Mouse (Mus musculus) ZHBTc4 (cell line): ENCODE results near the gene Grn.
"Not testable (repeated sequence)": the region's sequence is repeated elsewhere in the genome, so short reads cannot be mapped to it uniquely, and the experiment has no call there.

Experiments used
- DNase-seq: peaks from one replicate; pipeline ENCODE4 v3.0.0-alpha.2; 2011; ENCODE audit warnings: low read depth, low spot score

Gene Grn

DNA sequence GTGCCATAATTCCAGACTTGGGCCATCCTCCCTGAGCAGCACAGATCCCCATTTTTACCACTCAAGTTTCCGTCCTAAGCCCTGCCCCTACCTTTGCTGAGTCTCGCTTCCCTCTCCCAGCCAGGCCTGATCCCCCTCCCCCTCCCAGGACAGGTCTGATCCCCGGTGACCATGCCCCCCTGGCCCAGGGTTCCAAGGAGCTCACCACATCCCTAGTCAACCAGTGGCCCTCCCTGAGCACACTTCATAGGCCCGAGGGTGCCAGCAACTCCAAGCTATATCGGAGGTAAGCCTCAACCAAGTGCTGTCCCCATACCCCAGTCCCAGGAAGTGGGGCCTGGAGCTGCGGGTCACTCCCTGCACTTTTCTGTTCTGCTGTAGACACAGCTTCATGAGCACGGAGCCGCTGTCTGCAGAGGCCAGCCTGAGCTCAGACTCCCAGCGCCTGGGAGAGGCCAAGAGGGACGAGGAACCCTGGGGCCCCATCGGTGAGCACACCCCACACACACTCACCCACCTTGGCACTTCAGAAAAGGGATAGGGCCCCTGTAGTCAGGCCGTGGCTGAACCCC is 29.5 kb upstream of the Grn start:
- no peak for DNase-seq

DNA sequence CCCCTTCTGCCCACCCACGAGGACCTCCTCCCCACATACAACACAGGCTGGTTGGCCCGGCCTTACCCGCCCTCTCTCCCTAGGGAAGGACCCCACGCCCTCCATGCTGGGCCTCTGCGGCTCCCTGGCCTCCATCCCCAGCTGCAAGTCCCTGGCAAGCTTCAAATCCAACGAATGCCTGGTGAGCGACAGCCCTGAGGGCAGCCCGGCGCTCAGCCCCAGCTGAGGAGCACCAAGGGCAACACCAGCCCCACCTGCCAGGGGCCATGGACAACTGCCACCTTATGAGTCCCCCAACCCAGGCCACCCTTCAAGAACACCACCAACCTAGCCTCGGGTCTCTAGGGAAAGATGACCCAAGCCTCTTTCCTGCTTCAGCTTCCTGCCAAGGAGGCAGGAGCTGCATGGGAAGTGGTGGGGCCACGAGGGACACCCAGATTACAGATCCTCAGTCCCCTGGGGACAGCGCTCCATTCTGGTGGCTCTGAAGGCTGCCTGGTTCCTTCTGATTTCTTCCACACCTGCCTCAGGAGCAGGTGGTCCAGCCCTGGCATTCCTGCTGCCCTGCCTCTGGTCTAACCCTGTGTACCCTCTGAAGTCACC is 28.1 kb upstream of the Grn start:
- no peak for DNase-seq

DNA sequence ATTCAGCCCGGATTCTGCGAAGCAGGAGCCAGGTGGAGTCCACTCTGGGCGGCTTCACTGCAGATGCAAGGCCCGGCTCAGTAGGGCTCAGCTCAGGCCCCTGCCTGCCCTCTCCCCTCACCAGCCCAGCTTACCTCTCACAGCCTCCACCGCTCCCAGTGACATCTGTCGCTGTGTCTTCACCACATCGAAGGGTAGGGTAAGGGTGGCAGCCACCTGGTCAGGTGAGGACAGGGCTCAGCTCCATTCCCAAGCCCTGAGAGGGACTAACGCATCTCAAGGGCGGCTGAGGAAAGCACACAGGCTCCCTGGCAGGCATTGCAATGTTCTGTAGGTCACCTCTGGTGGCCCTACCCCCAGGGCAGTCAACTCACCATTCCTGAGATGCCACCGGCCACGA is 26.5 kb upstream of the Grn start:
- DNase-seq = no peak

DNA sequence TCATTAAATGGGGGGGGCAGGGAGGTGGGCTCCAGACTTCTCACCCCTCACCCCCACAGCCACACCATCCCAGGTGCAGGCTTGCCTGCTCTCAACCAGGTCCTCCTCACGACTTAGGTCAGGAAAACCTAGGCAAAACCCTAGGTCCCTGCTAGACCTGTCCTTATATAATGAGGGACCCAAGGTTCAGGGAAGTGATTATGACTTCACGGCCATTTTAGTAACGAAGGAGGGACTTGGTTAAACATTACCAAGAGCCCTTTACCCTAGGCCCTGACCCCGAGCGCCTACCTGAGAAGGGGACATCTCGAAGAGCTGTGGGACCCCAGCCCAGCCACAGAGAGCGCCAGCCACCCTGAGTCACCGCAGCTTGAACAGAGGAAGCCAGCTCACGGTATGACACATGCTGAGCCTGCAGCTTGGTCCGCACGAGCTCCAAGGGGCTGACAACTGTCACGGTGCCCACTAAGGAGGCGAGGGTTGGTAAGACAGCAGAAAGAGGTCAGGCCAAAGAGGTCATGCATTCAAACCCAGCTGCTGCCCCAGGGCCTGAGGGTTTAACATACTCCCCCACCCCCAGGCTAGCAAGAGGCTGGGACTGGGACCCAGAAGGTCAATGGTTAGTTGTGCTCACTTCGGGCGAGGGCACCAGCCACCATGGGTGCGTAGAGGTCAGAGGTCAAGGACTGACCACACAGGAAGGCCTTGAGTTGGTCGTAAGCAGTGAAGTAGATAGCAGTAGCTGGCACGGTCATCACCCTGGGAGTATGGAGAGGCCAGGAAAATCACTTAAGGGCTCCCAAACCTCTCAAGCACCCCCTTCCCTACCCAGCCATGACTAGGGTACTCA is 25.7 kb upstream of the Grn start:
- no peak for DNase-seq

DNA sequence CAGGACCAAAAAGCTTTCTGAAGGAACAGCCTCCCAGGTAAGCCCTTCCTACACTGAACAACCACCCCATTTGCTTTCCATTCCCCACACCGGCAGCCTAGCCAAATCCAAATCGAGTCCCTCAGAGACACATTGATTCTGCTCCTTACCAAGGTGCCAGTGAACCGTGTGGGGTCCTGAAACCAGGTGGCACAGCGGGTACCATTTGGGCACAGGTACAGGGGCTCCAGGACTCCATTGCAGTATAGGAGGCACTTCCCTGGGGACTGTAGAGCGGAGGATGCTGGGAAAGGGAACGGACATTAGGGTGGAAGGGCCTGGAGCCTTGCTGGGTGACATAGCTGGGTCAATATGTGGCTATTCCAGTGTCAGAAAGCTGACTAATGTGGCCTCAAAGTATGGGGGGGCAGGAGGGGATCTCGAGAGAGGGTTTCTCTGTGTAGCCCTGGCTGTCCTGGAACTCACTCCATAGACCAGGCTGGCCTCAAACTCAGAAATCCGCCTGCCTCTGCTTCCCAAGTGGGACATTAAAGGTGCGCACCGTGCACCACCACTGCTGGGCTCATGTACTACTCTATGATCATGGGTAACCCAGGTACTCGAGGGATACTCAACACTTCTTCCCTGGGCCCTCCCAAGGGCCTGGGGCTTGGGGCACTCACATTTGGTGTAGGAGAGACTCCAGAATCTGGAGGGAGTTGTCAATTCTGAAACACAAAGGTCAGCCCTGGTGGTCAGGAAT is 24.4 kb upstream of the Grn start:
- DNase-seq = no peak

DNA sequence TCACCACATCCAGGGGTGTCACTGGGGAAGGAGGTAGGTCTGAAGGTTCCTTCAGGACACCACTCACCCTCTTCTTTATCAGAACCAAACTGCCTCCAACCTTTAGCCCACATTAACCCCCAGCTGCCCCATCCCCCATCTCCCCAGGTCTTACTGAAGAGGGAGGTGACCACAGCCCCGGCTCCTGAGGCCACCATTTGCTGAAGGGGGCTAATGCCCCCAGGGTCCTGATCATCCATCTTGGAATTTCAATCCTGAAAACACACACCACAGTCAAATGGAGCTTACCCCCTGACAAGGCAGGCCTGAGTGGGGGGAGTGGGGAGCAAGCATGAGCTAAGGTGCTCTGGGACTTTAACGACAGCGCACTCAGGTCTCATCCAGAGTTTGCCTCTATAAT is 23.7 kb upstream of the Grn start:
- no peak for DNase-seq

DNA sequence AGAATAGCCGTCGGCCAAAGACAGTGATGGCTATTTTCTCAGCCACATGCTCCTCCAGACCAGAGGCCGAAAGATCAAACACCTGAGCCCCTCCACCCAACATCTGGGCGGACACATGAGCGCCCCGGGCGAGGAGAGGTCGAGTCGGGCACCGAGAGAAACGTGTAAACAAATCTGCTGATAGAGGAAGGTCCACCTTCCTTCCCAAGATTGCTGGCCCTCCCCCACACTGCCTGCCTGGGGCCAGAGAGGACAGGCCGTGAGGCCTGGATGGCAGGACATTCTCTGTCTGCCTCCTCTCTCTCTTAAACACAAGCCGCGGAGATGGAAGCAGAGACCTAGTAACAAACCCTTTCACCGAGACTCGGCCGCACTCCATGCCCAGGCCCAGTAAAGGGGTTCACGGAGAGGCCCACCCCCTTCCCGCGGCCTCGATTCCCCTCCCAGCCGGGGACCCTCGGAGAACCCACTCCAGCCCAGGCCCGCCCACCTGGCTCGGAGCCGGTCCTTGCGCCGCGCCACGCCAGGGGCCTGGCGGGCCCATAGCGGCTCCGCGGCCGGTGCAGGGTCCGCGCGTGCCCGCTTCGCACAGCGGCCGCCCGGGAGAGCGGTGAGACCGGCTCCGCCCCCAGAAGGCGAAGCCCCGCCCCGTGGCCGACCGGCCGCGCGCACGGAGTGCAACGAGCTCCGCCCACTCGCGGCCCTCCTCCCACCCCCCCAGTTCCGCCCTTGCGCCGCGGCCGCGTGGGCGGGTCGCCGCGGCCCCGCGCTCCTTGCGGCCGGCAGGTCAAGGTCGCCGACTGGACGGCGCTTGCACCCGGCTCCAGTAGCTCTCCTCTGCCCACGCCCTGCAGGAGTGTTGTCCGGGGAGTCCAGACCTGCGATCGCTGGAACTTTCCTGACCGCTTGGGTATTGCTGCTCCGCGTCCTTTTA is 22.9 kb upstream of the Grn start:
- DNase-seq = peak; percentile 94

DNA sequence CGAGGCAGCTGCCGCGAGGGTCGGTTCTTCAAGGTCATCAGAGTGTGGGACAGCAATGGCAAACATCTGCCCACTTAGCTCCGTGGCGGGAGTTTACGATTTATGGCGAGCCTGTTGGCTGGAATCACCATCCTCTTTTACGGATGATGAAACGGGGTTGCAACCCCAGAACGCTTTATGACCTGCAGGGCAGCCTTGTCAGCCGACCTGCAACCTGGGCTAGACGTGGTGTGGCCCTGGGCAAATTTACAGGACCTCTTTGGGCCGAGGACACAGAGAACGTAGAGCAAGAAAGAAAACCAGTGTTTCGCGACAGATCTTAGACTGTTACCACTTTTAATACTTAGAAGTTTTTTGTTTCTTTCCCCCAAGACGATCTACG is 22.3 kb upstream of the Grn start, which contains the start of gene Slc25a39:
Slc25a39 (minus strand) TSS at position 113 of the 382 bp plus-strand sequence.
- no peak for DNase-seq

DNA sequence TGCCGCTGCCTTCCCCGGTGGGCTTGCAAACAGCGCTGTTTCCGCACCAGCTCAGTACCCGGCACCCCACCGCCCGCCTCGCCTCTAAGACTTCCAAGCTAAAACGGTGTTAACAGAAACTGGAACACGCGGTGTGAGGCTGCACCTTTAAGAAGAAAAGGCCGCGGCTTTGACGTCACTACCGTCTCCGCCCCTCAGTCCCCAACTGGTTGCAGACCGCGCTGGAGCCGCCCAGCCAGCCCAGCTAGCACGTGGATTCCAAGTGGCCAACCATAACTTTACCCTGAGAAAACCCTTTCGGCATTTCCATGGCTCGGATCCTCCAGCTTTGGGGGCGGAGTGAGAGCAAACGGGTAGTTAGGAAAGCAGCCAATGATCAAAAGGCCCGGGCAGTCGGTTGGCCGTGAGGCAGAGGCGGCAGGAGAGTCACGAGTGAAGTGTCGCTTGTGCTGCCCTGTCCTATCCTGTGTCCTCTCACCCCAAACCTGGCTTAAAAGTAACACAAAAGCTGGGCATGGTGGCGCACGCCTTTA is 21.7 kb upstream of the Grn start:
- DNase-seq = peak; percentile 100

DNA sequence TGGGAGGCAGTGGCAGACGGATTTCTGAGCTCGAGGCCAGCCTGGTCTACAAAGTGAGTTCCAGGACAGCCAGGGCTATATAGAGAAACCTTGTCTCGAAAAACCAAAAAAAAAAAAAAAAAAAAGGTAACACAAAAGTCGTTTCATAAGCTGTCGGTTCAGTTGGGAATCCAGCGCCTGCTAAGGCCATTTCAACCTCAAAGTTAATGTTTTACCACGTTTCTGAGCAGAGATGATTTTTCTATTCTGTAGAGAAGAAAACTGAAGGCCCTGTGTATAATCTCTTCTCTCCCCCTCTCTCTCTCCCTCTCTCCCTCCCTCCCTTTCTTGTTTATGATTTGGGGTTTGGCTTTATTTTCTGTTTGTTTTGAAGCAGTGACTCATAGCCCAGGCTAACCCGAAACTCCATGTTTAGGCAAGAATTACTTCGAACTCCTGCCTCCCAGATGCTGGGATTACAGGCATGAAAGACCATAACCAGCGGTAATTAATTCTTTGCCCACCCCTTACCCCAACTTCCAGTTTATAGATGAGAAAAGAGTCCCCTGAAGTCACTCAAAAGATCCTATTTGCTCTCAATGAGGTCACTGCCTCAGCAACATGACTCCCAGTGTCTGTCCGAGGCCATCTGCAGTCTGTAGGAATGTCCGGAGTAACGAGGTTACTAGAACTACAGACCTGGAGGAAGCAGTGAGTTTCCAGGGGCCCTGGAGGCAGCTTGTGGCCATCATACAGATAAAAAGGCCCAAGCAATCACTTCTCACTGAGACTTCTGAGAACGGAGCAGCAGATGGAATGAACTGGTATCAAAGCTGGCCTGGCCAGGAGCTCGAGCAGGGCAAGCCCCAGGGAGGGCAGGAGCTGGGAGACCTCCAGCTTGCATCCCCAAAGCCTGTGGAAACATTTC is 21.0 kb upstream of the Grn start:
- no peak for DNase-seq

DNA sequence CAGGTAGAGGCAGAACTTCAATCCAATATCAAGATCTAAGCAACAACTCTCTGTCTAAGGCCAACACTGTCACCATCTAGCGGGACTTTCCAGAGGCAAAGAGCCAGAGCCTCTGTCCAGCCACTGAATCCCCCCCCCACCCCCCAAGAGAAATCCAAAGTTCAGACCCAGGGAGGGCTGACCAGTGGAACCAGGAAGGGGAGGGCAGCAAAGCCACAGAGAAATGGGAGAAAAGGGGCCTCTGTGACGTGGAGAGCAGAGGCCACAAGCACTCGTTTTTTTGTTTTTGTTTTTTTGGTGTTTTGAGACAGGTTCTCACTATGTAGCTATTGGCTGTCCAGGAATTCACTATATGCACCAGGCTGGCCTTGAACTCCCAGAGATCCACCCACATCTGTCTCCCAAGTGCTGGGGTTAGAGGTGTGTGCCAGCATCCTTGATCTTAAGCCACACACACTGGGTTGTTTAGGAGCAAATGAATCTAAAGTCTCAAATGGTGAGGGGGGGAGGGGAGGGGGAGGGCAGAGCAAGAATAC is 20.3 kb upstream of the Grn start:
- DNase-seq = no peak

DNA sequence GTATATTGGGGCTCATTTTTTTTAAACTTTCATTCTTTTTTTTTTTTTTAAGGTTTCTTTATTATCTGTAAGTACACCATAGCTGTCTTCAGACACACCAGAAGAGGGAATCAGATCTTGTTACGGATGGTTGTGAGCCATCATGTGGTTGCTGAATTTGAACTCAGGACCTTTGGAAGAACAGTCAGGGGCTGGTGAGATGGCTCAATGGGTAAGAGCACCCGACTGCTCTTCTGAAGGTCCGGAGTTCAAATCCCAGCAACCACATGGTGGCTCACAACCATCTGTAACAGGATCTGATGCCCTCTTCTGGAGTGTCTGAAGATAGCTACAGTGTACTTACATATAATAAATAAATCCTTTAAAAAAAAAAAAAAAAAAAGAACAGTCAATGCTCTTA is 19.8 kb upstream of the Grn start:
- DNase-seq = not testable (repeated sequence)

DNA sequence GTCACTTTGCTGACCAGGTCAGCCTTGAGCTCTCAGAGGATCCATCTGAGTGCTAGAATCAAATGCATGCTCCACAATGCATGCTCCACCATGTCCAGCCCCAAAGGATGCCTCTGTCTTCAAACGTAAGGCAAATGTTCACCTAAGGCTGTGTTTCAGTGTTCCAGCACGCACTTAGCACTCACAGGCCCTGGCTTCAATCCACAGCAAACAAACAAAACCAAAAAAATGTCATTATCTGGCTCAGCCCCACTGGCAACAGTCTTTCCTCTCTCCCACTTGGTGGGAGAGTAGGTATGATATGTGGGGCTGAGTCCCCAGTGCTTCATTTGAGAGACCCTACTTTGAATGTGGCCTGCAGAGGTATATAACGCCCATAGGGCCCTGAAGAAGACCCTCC is 19.1 kb upstream of the Grn start:
- no peak for DNase-seq

DNA sequence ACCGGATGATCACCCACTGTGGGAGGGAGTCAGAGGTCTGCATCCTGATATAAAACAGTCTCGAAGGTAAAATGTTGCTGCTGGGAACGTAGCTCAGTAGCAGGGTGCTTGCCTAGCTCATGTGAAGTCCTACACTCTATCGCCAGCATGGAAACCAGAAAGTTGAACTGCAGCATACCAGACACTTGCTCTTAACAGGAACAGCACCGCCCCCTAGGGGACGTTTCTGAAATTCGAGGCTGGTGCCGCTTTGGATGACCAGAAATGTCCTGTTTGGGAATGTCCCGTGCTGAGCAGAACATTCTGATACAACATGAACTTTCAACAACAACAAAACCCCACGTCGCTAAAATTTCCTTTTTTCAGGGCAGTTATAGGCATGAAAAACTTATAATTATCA is 18.4 kb upstream of the Grn start:
- DNase-seq = peak; percentile 91

DNA sequence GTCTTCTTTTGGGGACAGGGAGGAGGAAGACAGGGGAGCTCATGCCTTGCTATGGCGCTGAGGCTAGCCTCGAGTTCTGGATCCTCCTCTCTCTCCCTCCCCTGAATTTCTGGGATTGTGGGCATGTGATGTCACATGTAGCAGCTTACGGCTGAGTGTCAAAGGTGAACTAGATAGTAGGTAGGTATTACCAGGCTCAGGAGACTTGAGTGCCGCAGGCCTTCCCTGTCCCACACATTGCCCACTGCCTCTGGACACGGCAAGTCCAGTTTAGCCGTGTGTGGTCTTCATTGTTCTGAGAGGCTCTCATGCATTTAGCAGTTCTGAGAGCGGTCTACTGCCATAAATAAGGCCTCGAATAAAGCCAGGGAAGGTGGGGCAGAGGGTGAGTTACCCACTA is 17.1 kb upstream of the Grn start:
- DNase-seq = no peak

DNA sequence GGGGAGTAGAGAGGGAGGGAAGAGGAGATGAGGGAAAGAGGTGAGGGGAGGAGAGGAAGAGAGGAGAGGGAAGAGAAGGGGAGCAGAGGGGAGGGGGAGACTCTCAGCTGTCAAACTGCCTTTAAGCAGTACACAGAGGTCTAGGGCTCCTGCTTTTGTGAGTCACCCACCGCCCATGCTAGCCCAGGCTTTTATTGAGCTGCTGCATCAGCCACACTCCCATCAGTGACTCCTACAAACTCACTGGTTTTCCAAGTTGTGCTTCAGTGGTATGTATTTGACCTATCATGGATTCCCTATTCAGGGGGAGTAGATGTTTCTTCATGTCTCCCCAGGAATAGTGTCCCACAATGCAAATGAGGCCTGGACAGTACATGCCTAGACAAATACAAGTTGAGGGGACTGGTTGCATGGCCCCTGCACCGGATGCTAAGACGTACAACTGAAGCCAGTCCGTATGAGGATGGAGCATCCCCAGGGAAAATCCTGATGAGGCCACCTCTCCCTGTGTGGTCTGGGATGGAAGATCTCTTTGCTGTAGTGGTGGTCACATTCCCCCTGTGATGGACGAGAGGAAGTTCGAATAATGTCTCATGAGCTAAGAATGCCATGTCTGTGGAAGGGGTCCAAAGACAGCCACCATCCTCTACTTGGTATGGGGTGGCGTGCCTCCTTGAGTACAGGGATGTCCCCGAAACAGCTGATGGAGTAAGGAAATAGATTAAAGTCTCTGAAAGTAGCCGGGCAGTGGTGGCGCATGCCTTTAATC is 14.9 kb upstream of the Grn start:
- DNase-seq = no peak

DNA sequence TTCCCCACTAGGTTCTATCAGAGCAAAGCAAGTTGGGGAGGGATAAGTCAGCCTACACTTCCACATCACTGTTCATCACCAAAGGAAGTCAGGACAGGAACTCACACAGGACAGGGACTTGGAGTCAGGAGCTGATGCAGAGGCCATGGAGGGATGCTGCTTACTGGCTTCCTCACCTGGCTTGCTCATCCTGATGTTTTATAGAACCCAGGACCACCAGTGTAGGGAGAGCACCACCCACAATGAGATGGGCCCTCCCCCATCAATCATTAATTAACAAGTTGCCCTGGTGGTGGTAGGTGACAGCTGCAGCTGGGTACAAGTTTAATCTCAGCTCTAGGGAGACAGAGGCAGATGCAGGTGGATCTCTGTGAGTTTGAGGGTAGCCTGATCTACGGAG is 13.0 kb upstream of the Grn start:
- DNase-seq = no peak

DNA sequence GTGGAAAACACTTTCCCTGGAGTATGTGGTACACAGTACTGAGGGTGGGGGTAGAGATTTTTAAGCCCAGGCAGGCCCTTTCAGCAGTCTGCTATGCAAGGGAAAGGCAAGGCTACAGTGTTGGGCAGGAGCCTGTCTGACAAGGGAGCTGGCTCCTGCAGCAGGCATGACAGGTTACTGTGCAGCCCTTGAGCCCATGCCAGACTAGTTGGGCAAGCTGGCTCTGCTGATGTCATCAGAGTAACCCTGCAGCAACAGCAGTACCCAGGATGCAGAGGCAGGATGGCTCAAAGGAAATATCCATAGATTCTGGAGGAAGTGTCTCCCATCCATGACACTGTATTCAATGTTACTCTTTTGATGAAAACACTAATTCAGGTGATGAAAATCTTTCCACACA is 11.2 kb upstream of the Grn start:
- DNase-seq = no peak

DNA sequence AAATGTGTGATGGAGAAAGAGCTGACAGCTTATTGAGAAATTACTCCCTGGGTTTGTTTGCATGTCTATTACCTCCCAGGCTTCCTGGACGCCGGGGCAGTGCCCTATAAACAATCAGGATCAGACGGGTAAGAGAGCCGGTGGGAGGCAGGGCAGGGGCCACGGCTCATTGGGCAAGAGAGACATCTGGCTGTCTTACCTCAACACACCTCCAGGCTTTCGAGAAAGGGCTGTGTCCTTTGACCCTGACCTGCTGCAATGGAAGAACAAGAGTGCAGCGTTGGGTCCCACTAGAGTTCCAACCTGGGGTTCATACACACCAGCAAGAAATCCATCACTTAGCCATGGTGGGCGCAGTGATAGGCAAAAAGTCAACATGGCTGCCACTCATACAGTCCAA is 8.6 kb upstream of the Grn start:
- no peak for DNase-seq
